Mouse (Mus musculus): ENCODE measurements at regions not wholly inside any gene's neighbourhood (a gene's known extent, or its start where the extent isn't known, plus 50 kb on each side); places are given as distances from the start of the nearest gene placed in this dataset.

- Histone ChIP-seq H3K4me1 (ENCODE audit: control insufficient read depth in 1 of 2, insufficient read depth in 2 of 2, low read length in 2 of 2) (no peaks in the 10 kb centered on the region), H3K27ac (ENCODE audit: control insufficient read depth, low read depth, low read length) (no peak overlapping the region), H3K36me3 (ENCODE audit: control insufficient read depth in 1 of 2, insufficient read depth in 2 of 2, low read length in 2 of 2) (no peaks in the 10 kb centered on the region), H3K27me3 (ENCODE audit: control insufficient read depth in 1 of 2, insufficient read depth in 2 of 2, low read length in 2 of 2) (no peaks in the 10 kb centered on the region), H3K4me3 (ENCODE audit: control insufficient read depth in 1 of 2, insufficient read depth in 1 of 2, low read depth in 2 of 2, low read length in 2 of 2) (no peak overlapping the region), H3K9me3 (replicated peaks; ENCODE audit: insufficient read depth, low read length) (no peaks in the 10 kb centered on the region), H3K79me2 (ENCODE audit: control insufficient read depth, insufficient read depth, low read length, poor library complexity) (no peaks in the 10 kb centered on the region), H3K9ac (ENCODE audit: control insufficient read depth, low read depth, low read length, poor library complexity, severe bottlenecking) (no peak overlapping the region)
- no peak for TF ChIP-seq MAX (IDR thresholded peaks at IDR 0.05; ENCODE audit: low read length)
- TF ChIP-seq CHD2 (IDR thresholded peaks at IDR 0.05; ENCODE audit: low read length): no peak
- TF ChIP-seq MYC (IDR thresholded peaks at IDR 0.05; ENCODE audit: low read depth, low read length): no peak
- no peak for TF ChIP-seq RAD21 (IDR thresholded peaks at IDR 0.05; ENCODE audit: low read depth, low read length)
- TF ChIP-seq ZC3H11A (IDR thresholded peaks at IDR 0.05; ENCODE audit: low read depth, low read length): no peak
- TF ChIP-seq POLR2AphosphoS2 (IDR thresholded peaks at IDR 0.05; ENCODE audit: low read length): no peak
- TF ChIP-seq GABPA (IDR thresholded peaks at IDR 0.05; ENCODE audit: low read depth, low read length): no peak
- TF ChIP-seq TCF12 (IDR thresholded peaks at IDR 0.05; ENCODE audit: low read depth, low read length): no peak
- no peak for TF ChIP-seq SMC3 (IDR thresholded peaks at IDR 0.05; ENCODE audit: low read depth, low read length)
- TF ChIP-seq NELFE (IDR thresholded peaks at IDR 0.05; ENCODE audit: low read depth, low read length): no peak
- TF ChIP-seq E2F4 (IDR thresholded peaks at IDR 0.05; ENCODE audit: borderline replicate concordance, low read depth, low read length): no peak
- TF ChIP-seq GATA1 (IDR thresholded peaks at IDR 0.05; ENCODE audit: low read depth, low read length): no peak
- DNase-seq (ENCODE audit: low read depth, low spot score): no peak
These were observed 126.9 kb upstream of the Zdhhc25 start for GRCm38 (mm10) chr15:88473221-88473620.

DNA sequence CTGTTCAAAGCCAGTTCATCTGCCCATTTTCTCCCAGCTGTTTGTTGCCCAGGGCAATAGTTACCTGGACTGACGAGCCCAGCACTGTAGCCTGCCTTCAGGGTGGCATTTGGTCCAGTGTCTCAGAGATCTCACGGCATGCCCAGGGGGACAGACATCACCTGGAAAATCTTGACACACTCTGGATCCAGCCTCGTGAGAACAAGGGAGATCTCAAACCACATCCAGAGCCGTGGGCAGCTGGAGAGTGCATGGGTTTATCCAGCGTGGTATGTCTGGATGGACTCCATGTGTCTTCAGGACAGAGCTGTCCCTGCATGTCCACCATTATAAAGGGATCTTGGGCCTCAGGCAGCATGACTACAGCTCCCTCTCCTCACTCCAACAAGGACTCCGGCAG lies 116.6 kb upstream of the Zdhhc25 start:
- TF ChIP-seq MAZ (IDR thresholded peaks at IDR 0.05; ENCODE audit: low read depth, low read length): no peak
- TF ChIP-seq USF2 (IDR thresholded peaks at IDR 0.05; ENCODE audit: borderline replicate concordance in 1 of 2, insufficient read depth in 1 of 2, low read depth in 1 of 2, low read length in 2 of 2): no peak
- TF ChIP-seq ZC3H11A (IDR thresholded peaks at IDR 0.05; ENCODE audit: low read depth, low read length): no peak
- no peak overlapping the region for H3K4me3 ChIP-seq (ENCODE audit: control insufficient read depth in 1 of 2, insufficient read depth in 1 of 2, low read depth in 2 of 2, low read length in 2 of 2)

GRCm38 (mm10) chr15:88489715-88490114 lies 110.4 kb upstream of the Zdhhc25 start:
- no peaks in the 10 kb centered on the region for H3K27me3 ChIP-seq (ENCODE audit: control insufficient read depth in 1 of 2, insufficient read depth in 2 of 2, low read length in 2 of 2)
- no peaks in the 10 kb centered on the region for H3K36me3 ChIP-seq (ENCODE audit: control insufficient read depth in 1 of 2, insufficient read depth in 2 of 2, low read length in 2 of 2)
- no peak overlapping the region for H3K27ac ChIP-seq (ENCODE audit: control insufficient read depth, low read depth, low read length)
- H3K9me3 ChIP-seq (replicated peaks; ENCODE audit: insufficient read depth, low read length): no peaks in the 10 kb centered on the region
- H3K79me2 ChIP-seq (ENCODE audit: control insufficient read depth, insufficient read depth, low read length, poor library complexity): no peaks in the 10 kb centered on the region
- no peak for TF ChIP-seq NRF1 (IDR thresholded peaks at IDR 0.05; ENCODE audit: insufficient read depth, low read depth, low read length, poor library complexity, severe bottlenecking)
- DNase-seq (ENCODE audit: low read depth, low spot score): no peak
- H3K4me1 ChIP-seq (ENCODE audit: control insufficient read depth in 1 of 2, insufficient read depth in 2 of 2, low read length in 2 of 2): no peaks in the 10 kb centered on the region
- no peak overlapping the region for H3K4me3 ChIP-seq (ENCODE audit: control insufficient read depth in 1 of 2, insufficient read depth in 1 of 2, low read depth in 2 of 2, low read length in 2 of 2)
- no peak overlapping the region for H3K9ac ChIP-seq (ENCODE audit: control insufficient read depth, low read depth, low read length, poor library complexity, severe bottlenecking)

More for the DNA sequence above, 116.6 kb upstream of the Zdhhc25 start:
- Histone ChIP-seq H3K36me3 (ENCODE audit: control insufficient read depth in 1 of 2, insufficient read depth in 2 of 2, low read length in 2 of 2) (no peaks in the 10 kb centered on the region), H3K9ac (ENCODE audit: control insufficient read depth, low read depth, low read length, poor library complexity, severe bottlenecking) (no peak overlapping the region), H3K9me3 (replicated peaks; ENCODE audit: insufficient read depth, low read length) (no peaks in the 10 kb centered on the region), H3K27me3 (ENCODE audit: control insufficient read depth in 1 of 2, insufficient read depth in 2 of 2, low read length in 2 of 2) (no peaks in the 10 kb centered on the region), H3K27ac (ENCODE audit: control insufficient read depth, low read depth, low read length) (no peak overlapping the region), H3K4me1 (ENCODE audit: control insufficient read depth in 1 of 2, insufficient read depth in 2 of 2, low read length in 2 of 2) (no peaks in the 10 kb centered on the region), H3K79me2 (ENCODE audit: control insufficient read depth, insufficient read depth, low read length, poor library complexity) (no peaks in the 10 kb centered on the region)
- no peak for DNase-seq (ENCODE audit: low read depth, low spot score)
